Mouse (Mus musculus): Measurements from ENCODE around the gene Gda. TPM values are rescaled to one million over a fixed set of nuclear protein-coding genes. Genes with fewer than 3 reads are reported as not detected.

The Gda gene
- polyA plus RNA-seq, 1 experiment from 2014 or later, result 0.05 TPM

DNA sequence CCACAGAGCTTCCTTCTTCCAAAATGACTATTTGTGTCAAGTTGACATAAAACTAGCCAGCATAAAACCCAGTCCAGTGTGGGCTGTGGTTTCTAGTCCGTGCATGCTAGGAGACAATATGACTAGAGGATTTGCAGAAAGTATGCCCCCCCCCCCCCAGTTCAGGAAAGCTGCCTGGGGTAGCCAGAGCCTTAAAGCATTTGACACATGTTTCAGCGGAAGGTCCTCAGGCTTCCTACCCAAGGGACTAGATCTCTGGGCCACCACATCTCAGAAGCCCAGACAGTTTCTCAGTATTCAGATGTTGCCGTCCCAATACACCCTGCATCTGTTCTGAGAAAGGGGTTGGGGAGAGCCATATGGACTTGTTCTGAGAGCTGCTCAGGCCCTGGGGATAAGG is 89.0 kb downstream of the Gda start:
- no peak overlapping the region for H3K4me2 ChIP-seq (replicated peaks)
- H3K27ac ChIP-seq, result no peak overlapping the region
- H3K9me3 ChIP-seq (replicated peaks), result no peaks in the 10 kb centered on the region
- no peaks in the 10 kb centered on the region for H3K36me3 ChIP-seq
- 83% methylated on average over 3 of the region's 3 CpGs for WGBS
- H3K9ac ChIP-seq, result no peak overlapping the region
- ATAC-seq (ENCODE audit: low FRiP score), result no peak
- H3K4me3 ChIP-seq, result no peak overlapping the region
- H3K27me3 ChIP-seq, result no peaks in the 10 kb centered on the region
- H3K4me1 ChIP-seq, result no peaks in the 10 kb centered on the region

DNA sequence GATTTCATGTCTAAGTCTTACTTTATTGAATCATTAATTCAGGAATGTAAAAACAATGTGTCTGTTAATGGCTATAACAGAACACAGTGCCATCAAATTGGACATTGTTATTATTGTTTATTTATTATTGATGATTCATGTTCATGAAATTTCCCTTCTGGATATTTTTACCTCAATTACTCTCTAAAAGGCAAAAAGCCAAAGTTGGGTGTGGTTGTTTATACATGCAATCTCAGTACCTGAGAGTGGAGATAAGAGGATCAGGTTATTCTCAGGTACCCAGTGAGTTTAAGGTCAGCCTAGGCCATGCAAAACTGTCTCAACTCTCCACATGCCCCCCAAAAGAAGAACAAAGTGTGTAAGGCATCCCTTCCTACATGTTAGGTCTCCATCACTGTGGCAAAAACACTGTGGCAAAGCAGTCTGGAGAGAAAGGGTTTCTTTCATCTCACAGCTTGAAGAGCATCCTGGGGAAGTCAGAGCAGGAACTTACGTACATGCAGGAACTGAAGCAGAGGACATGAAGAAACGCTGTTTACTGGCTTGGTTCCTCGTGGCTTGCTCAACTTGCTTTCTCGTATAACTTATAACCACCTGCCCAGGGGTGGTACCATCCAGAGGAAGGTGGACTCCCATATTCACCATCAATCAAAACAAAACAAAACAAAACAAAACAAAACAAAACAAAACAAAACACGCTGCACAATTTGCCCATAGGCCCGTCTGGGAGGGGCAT is 89.6 kb downstream of the Gda start:
- Histone ChIP-seq H3K27ac (no peak overlapping the region), H3K4me2 (replicated peaks) (no peak overlapping the region), H3K36me3 (no peaks in the 10 kb centered on the region), H3K4me3 (no peak overlapping the region), H3K27me3 (no peaks in the 10 kb centered on the region), H3K4me1 (no peaks in the 10 kb centered on the region), H3K9me3 (replicated peaks) (no peaks in the 10 kb centered on the region), H3K9ac (no peak overlapping the region)
- 86% methylated on average over 6 of the region's 6 CpGs for WGBS
- ATAC-seq (ENCODE audit: low FRiP score), result no peak

DNA sequence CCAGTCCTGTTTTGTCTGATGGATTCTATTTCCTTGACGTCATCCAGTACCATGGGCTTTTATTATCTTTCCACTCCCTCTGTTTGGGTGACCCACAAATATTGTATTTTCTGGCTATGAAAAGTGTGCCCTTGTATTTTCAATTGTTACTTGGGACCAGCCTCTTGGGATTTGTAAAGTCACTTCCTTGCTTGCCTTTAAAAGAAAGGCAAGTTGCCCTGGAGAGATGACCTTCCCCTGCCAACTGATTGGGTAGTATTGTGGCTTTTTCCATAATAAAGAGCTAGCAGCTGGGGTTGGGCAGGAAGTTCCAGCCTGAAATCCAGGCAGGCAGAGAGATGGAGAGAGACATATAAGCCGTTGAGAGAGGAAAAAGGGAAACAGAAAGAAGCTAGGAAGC is 91.5 kb downstream of the Gda start:
- H3K9me3 ChIP-seq (replicated peaks), result no peaks in the 10 kb centered on the region
- H3K36me3 ChIP-seq, result no peaks in the 10 kb centered on the region
- no peak overlapping the region for H3K9ac ChIP-seq
- WGBS, result 62% methylated on average over 2 of the region's 2 CpGs
- H3K4me3 ChIP-seq, result no peak overlapping the region
- H3K4me1 ChIP-seq, result no peaks in the 10 kb centered on the region
- no peak overlapping the region for H3K4me2 ChIP-seq (replicated peaks)
- H3K27me3 ChIP-seq, result no peaks in the 10 kb centered on the region
- no peak overlapping the region for H3K27ac ChIP-seq
- no peak for ATAC-seq (ENCODE audit: low FRiP score)

DNA sequence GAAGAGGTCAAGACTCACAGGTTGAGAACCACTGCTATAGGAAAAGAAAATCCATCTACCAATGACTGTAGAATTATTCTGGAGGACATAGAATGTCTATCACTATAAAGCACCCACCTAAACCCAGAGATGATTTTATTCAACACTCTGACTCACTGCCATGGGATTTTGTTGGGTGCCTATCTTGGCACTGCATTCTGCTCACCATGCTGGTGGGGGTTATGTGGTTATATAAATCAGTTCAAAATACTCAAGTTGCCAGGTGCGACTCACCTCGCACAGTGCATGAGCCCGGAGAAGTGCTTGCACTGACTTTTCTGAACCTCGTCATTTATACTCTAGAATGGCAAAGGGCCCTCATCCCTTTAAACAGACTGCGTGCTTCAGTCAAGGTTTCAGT is 94.0 kb downstream of the Gda start:
- WGBS, result 94% methylated on average over 5 of the region's 5 CpGs
- no peak overlapping the region for H3K27ac ChIP-seq

DNA sequence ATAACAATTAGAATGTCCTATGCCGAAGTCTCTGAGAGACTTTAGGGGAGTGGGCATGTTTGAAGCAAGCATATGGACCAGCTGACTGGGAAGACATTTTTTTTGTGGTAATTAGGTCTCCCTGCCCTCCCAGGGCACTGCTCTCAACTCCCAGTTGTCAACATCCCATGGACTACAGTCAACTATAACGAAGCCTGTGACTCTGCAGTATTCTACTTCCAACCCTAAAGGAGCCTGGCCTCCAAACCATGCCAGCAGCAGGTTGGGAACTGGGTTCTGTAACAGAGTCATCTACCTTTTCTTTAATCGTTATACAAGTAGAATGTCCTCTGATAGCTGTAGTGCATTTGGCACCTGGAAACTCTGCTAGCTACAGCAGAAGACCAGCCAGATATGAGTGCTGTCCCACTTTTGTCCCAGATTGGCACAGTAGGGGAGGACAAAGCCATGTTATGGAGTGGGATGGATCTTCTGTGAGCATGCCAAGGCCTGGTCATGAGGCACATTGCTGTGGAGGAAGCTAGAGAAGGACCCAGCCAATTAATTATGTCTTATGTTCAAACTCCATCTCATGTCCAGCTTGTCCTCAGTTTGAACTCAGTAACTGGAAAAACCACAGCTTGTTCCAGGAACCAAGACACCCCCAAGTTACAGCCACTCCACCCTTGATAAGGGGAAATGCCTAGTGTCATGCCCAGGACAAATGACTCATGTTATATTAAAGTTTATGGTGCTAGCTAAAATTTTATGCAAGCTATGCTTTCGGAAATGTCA is 96.6 kb downstream of the Gda start:
- Histone ChIP-seq H3K27ac (no peak overlapping the region), H3K27me3 (no peaks in the 10 kb centered on the region), H3K4me3 (no peak overlapping the region), H3K36me3 (no peaks in the 10 kb centered on the region), H3K4me1 (no peaks in the 10 kb centered on the region), H3K9me3 (replicated peaks) (no peaks in the 10 kb centered on the region), H3K9ac (no peak overlapping the region), H3K4me2 (replicated peaks) (no peak overlapping the region)
- 85% methylated on average over 4 of the region's 4 CpGs for WGBS
- ATAC-seq (ENCODE audit: low FRiP score), result no peak

More for the DNA sequence above, 94.0 kb downstream of the Gda start:
- no peaks in the 10 kb centered on the region for H3K36me3 ChIP-seq
- no peak overlapping the region for H3K9ac ChIP-seq
- H3K9me3 ChIP-seq (replicated peaks), result no peaks in the 10 kb centered on the region
- ATAC-seq (ENCODE audit: low FRiP score), result no peak
- H3K27me3 ChIP-seq, result no peaks in the 10 kb centered on the region
- H3K4me3 ChIP-seq, result no peak overlapping the region
- no peaks in the 10 kb centered on the region for H3K4me1 ChIP-seq
- no peak overlapping the region for H3K4me2 ChIP-seq (replicated peaks)

DNA sequence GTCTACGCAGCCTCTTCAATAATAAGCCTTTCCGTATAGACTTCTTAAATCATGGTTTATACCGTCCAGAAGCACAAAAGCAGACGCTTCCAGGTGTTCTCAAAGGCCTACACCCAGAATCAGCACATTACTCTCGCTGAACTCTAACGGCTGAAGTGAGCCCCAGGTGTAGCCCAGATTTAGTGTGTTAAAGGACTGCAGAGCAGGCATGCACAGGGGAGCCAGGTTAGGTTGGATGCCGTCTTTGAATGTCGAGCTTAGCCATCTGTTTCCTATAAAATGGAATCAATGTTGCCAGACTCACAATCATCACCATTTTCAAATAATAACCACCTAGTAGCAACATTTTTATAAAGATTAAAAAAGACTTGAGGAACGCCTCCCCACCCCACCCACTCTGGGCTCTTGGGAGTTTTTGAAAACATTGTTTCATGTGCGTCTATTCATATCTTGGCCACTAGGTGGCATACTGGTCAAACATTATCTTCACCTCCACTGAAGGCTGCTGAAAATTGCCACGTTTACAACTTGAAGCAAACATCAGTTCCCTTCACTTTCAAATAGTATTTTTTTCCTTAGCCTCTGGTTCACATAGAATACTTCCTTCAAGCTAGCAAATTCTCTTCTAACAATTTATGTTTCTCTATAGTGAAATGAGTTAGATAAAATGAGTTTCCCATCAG is 100.0 kb downstream of the Gda start:
- H3K36me3 ChIP-seq, result no peaks in the 10 kb centered on the region
- no peak overlapping the region for H3K9ac ChIP-seq
- H3K27me3 ChIP-seq, result no peaks in the 10 kb centered on the region
- H3K9me3 ChIP-seq (replicated peaks), result no peaks in the 10 kb centered on the region
- no peak overlapping the region for H3K27ac ChIP-seq
- ATAC-seq (ENCODE audit: low FRiP score), result 0 out of 2 replicates have a peak, but pooled peaks have one; percentile 39
- no peaks in the 10 kb centered on the region for H3K4me1 ChIP-seq
- WGBS, result 53% methylated on average over 11 of the region's 11 CpGs
- H3K4me3 ChIP-seq, result no peak overlapping the region
- H3K4me2 ChIP-seq (replicated peaks), result no peak overlapping the region

DNA sequence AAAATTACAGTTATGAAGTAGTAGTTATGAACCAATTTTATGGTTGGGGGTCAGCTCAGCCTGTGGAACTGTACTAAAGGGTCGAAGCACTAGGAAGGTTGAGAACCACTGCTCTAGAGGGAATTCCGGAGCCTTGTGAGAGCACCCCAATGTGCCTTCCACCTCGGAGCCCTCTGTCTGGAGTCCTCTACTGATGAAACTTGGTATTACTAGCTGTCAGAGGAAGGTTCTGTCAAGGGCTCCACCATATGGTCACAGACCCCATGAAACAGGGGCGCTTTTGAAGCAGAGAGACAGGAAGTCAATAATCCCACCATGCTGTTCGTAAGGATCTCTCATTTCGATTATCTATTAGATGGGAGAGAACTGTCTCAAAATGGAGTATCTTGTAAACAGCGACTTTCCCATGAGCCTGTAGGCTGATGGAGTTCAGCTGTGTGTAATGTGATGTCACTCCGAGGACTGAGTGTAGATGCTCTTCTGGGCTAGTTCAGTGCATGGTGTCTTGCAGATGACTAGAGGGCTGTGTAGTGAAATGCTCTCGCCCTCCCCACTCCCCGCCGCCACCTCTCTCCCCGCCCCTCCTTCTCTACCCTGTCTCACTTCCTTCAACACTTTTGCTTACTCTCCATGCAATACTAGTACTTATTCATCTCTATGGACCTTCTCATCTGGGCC is 100.7 kb downstream of the Gda start:
- H3K9me3 ChIP-seq (replicated peaks), result no peaks in the 10 kb centered on the region
- H3K27me3 ChIP-seq, result no peaks in the 10 kb centered on the region
- no peaks in the 10 kb centered on the region for H3K36me3 ChIP-seq
- no peak overlapping the region for H3K27ac ChIP-seq
- no peak overlapping the region for H3K4me2 ChIP-seq (replicated peaks)
- no peak for ATAC-seq (ENCODE audit: low FRiP score)
- 77% methylated on average over 12 of the region's 12 CpGs for WGBS
- no peaks in the 10 kb centered on the region for H3K4me1 ChIP-seq
- no peak overlapping the region for H3K9ac ChIP-seq
- H3K4me3 ChIP-seq, result no peak overlapping the region

DNA sequence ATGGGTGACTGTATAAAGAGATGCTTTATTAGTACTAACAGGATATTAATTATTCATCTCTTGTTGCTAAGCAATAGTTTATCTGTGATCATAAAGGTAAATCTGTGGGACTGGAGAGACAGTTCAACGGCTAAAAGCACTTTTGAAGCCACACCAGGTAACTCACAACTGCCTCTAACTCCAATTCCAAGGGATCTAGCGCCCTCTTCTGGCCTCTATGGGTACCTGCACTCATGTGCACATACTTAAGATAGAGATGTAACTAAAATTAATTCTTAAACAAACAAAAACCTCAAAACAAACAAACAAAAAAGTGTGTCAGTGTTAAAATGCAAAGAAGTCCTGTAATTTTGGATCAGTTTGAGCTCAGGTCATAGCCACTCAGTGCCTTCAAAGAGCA is 101.9 kb downstream of the Gda start:
- no peaks in the 10 kb centered on the region for H3K36me3 ChIP-seq
- H3K27me3 ChIP-seq, result no peaks in the 10 kb centered on the region
- H3K4me3 ChIP-seq, result no peak overlapping the region
- no peaks in the 10 kb centered on the region for H3K9me3 ChIP-seq (replicated peaks)
- H3K27ac ChIP-seq, result no peak overlapping the region
- no peak overlapping the region for H3K4me2 ChIP-seq (replicated peaks)
- H3K4me1 ChIP-seq, result no peaks in the 10 kb centered on the region
- no peak overlapping the region for H3K9ac ChIP-seq
- no peak for ATAC-seq (ENCODE audit: low FRiP score)
- 51% methylated on average over 2 of the region's 2 CpGs for WGBS

DNA sequence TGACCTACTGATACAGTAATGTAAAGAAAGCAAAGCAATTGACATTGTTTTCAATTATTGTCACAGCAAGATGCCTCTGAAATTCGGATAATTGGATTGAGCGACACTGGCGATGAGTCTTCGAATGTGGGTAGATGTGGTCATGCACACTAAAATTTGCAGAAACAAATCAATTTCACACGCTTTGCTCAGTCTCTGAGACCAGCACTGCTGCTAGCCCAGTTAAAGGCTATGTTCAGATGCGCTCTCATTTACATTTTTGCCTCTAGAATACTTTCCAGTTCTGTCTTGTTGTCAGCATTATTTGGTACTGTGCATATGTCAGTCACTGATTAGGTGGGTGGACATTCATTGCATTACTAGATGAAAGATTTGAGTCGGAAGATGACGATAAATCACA is 102.5 kb downstream of the Gda start:
- peak; percentile 60 for ATAC-seq (ENCODE audit: low FRiP score)

DNA sequence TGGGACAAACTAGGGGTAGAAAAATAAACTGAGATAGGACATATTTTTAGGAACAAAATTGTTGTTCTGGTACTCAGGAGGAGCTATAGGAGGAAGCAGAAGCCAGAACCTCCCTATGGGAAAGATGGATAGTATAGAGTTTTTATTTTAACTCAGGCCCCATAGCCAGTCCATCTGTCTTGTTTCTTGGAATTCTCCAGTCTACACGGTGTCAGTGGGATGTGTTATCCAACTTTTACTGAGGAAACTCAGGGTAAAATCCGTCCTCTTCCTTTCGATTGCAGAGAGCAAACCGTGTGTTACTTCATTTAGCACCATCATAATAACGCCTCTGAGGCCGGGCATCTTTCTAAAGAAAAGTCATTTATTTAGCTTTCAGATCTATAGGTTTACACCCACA is 104.1 kb downstream of the Gda start:
- Histone ChIP-seq H3K9me3 (replicated peaks) (no peaks in the 10 kb centered on the region), H3K4me2 (replicated peaks) (no peak overlapping the region)
- ATAC-seq (ENCODE audit: low FRiP score), result no peak

More for the DNA sequence above, 102.5 kb downstream of the Gda start:
- Histone ChIP-seq H3K27me3 (no peaks in the 10 kb centered on the region), H3K4me1 (no peaks in the 10 kb centered on the region), H3K36me3 (no peaks in the 10 kb centered on the region), H3K27ac (no peak overlapping the region), H3K9ac (no peak overlapping the region), H3K4me2 (replicated peaks) (no peak overlapping the region), H3K9me3 (replicated peaks) (no peaks in the 10 kb centered on the region), H3K4me3 (no peak overlapping the region)
- WGBS, result 61% methylated on average over 8 of the region's 8 CpGs

DNA sequence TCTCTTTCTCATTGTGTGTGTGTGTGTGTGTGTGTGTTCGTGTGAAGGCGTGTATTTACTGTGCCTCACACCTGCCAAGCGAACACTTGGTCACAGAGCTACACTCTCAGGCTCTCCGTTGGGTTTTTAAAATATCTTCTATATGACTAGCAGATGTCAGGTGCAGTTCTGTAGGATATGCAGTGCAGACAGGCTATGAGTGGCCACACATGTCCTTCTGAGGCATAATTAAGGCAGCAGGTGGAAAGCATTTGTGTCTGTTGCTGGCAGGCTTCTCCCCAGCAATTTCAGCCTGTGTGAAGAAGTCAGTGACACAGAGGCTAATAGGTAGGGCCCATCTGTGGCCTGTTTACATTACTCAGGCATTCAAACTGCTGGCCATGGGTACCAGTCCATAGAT is 104.7 kb downstream of the Gda start:
- Histone ChIP-seq H3K4me2 (replicated peaks) (no peak overlapping the region), H3K4me1 (no peaks in the 10 kb centered on the region), H3K9me3 (replicated peaks) (no peaks in the 10 kb centered on the region), H3K27me3 (no peaks in the 10 kb centered on the region), H3K36me3 (no peaks in the 10 kb centered on the region), H3K4me3 (no peak overlapping the region), H3K27ac (no peak overlapping the region), H3K9ac (no peak overlapping the region)
- WGBS, result 79% methylated on average over 4 of the region's 4 CpGs
- peak; percentile 39; the same call in 1 of the 2 replicates for ATAC-seq (ENCODE audit: low FRiP score)

More for the DNA sequence above, 104.1 kb downstream of the Gda start:
- Histone ChIP-seq H3K27ac (no peak overlapping the region), H3K4me3 (no peak overlapping the region), H3K9ac (no peak overlapping the region), H3K36me3 (no peaks in the 10 kb centered on the region), H3K4me1 (no peaks in the 10 kb centered on the region), H3K27me3 (no peaks in the 10 kb centered on the region)
- 93% methylated on average over 6 of the region's 6 CpGs for WGBS

DNA sequence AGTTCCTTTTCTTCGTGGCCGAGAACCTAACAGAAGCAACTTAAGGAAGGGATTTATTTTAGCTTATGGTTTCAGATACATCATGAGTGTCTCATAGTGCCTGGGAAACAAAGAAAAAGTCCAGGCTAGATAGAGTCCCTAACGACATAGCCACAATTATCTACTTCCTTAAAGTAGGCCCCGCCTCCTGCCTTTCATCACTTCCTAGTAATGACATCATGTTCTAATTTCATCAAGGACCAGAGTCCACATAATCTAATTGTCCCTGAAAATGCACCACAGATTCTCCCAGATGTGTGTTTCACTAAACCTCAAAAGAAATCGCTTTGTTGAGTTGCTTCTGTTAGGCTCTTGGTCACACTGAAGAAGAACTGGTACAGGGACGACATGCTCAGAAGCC is 115.5 kb downstream of the Gda start:
- 96% methylated on average over 6 of the region's 6 CpGs for WGBS

More for the DNA sequence above, 115.5 kb downstream of the Gda start:
- no peaks in the 10 kb centered on the region for H3K27me3 ChIP-seq
- H3K4me3 ChIP-seq, result no peak overlapping the region
- H3K27ac ChIP-seq, result no peak overlapping the region
- H3K36me3 ChIP-seq, result no peaks in the 10 kb centered on the region
- no peak overlapping the region for H3K9ac ChIP-seq
- H3K4me1 ChIP-seq, result no peaks in the 10 kb centered on the region
- no peaks in the 10 kb centered on the region for H3K9me3 ChIP-seq (replicated peaks)
- no peak overlapping the region for H3K4me2 ChIP-seq (replicated peaks)
- ATAC-seq (ENCODE audit: low FRiP score), result no peak
